Mouse (Mus musculus) adipose tissue, adult 10 weeks (tissue): Measurements from ENCODE around the gene Tent4b. TPM values are rescaled to one million over a fixed set of nuclear protein-coding genes. Genes with fewer than 3 reads are reported as not detected.

Experiments
- polyA plus RNA-seq: library from polyadenylated mRNA; stranded (reverse); fragments of 350-450 nt; fragmentation: Illumina TruSeq; extraction: RNeasy Lipid Tissue Mini Kit (QIAGEN cat#74804); gene quantifications from one replicate; pipeline ENCODE4 v1.2.3, GENCODE M21; 2014; ENCODE audit warnings: low read depth, low replicate concordance

Gene Tent4b
- polyA plus RNA-seq, result 17.6 TPM

DNA sequence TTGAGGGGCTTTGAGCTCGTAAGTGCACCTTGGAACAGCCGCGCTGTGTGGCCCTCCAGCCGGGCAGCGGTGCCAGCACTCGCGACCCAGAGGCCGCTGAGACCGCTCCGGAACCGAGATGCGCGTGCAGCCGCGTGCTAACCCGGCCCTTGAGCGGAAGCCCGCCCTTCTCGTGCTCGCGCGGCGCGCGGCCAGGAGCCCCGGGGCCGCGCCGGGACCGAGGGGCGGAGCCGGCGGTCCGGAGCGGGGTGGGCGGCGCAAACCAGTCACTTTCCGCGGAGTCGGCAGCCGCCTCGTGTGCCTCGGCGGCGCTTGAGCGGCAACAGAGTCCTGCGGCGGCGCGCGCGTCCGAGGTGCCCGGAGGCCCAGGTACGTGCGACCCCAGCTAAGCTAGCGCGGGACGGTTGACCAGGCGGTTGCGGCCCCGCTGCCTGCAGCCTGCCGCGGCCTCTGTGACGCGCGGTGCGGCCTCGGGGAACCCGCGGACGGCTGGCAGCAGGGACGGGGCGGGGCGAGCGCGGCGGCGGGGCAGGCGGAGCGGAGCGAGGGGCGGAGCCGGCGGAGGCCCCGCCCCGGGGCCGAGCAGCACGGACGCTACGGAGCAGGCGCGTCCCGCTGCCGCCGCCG is at the start of gene Tent4b:
Gene Tent4b (plus strand): TSS at position 269 of the 627 bp plus-strand sequence.

DNA sequence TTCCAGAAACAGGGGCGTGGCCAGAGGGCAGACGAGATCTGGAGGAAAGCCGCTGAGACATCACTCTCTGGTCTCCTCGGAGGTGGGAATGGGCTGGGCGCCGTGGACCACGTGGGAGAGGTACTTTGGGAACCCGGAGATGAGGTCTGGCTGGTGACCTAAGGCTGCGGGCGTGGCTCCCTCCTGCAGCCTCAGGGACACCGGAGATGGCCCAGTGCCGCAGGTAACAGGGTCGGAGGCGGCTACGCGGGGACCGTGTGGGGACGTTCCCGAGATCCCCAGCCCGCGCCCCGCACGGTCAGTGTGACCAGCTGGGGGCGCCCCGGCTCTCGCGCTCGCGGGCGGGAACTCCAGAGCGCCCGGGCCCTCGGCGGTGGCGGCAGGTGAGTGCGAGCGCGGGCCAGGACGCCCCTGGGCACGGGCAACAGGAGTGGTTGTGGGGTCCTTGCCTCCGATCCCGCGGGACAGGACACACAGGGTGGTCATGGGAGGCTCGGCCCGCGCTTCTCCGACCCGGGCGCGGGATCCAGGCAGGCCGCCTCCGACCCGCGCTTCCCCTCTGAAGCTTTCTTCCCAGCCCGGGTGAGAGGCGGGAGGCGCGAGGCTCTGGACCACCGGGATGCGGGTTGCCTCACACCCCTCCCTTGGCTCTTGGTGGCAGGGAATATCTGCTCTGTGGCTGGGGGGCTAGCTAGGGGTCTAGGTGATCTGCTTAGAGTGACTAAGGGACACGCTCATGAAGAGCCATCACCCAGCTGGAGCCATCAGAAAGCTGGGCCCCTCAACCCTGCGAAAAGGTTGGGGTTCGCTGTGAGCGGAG is 73.4 kb downstream of the Tent4b start, which contains the start of gene Adcy7:
Gene Adcy7 (plus strand): TSS at position 173 of the 820 bp plus-strand sequence.

Other genes with a start within 250 kb of the Tent4b start
- 14.7 TPM for gene Zfp423, start 239.6 kb upstream of the Tent4b start, polyA plus RNA-seq
- 33.2 TPM for gene Cnep1r1, start 80.4 kb upstream of the Tent4b start, polyA plus RNA-seq
- gene Heatr3, start 61.4 kb upstream of the Tent4b start, polyA plus RNA-seq, result 22.0 TPM
- 26.9 TPM for gene Adcy7, start 73.2 kb downstream of the Tent4b start, polyA plus RNA-seq
- 51.9 TPM for gene Brd7, start 163.0 kb downstream of the Tent4b start, polyA plus RNA-seq